In genomic region chr2:155443446-155443845, GRCm38 (mm10) we compare ENCODE assay signal across 20 mouse cellular contexts. TPM values are rescaled to one million over a fixed set of nuclear protein-coding genes. Genes with fewer than 3 reads are reported as not detected.
DNase-seq lines count a peak whose midpoint lies in the region; ATAC-seq and TF ChIP-seq lines count a peak whose summit lies in the region.
"Had no signal": no experiment of that assay in that cellular context is flagged by ENCODE, and none has a peak within 500 bp of the region (broad histone marks: within the 10 kb centered on the region; RNA-seq: fewer than 3 reads in every experiment).

No protein-coding gene starts in this region.

- no peak for ATAC-seq in embryonic facial prominence, embryonic 11.5 days (replicated peaks; ENCODE audit: insufficient number of reproducible peaks, low FRiP score, low TSS enrichment, low read depth)
- ATAC-seq in liver, postnatal 0 days: no peak
- ATAC-seq in liver, embryonic 11.5 days (replicated peaks; ENCODE audit: low FRiP score): no peak
- no peak for ATAC-seq in stomach, postnatal 0 days (ENCODE audit: low FRiP score, low TSS enrichment)
- ATAC-seq: forebrain, embryonic 16.5 days; lung, postnatal 0 days had no signal

- no peaks in the 10 kb centered on the region for H3K9me3 ChIP-seq in embryonic facial prominence, embryonic 11.5 days (replicated peaks; ENCODE audit: control insufficient read depth, low read length)
- no peaks in the 10 kb centered on the region for H3K9me3 ChIP-seq in embryonic facial prominence, embryonic 10.5 days
- no peaks in the 10 kb centered on the region for H3K9me3 ChIP-seq in liver, postnatal 0 days (ENCODE audit: low read length)
- no peaks in the 10 kb centered on the region for H3K9me3 ChIP-seq in liver, embryonic 11.5 days (ENCODE audit: control insufficient read depth, low read length)
- H3K9me3 ChIP-seq in stomach, postnatal 0 days (ENCODE audit: control insufficient read depth, low read length): no peaks in the 10 kb centered on the region
- H3K9me3 ChIP-seq: embryonic facial prominence, embryonic 12.5 days; liver, embryonic 15.5 days had no signal

- intact Hi-C loops in left cerebral cortex, postnatal 10 days (cut with DNase I): no loop called here

- no peaks in the 10 kb centered on the region for H3K27me3 ChIP-seq in embryonic facial prominence, embryonic 11.5 days (ENCODE audit: control insufficient read depth, insufficient read depth, low read length)
- H3K27me3 ChIP-seq in embryonic facial prominence, embryonic 10.5 days (replicated peaks; ENCODE audit: low read depth, poor library complexity, severe bottlenecking): no peaks in the 10 kb centered on the region
- no peaks in the 10 kb centered on the region for H3K27me3 ChIP-seq in liver, postnatal 0 days (ENCODE audit: insufficient read depth, low read length)
- H3K27me3 ChIP-seq in liver, embryonic 11.5 days (replicated peaks; ENCODE audit: control insufficient read depth, insufficient read depth, low read length): no peaks in the 10 kb centered on the region
- H3K27me3 ChIP-seq in stomach, postnatal 0 days (ENCODE audit: control insufficient read depth, insufficient read depth, low read length): no peaks in the 10 kb centered on the region
- H3K27me3 ChIP-seq: embryonic facial prominence, embryonic 12.5 days; liver, embryonic 15.5 days had no signal

- no peak overlapping the region for H3K9ac ChIP-seq in embryonic facial prominence, embryonic 11.5 days (replicated peaks; ENCODE audit: low read length)
- H3K9ac ChIP-seq in liver, postnatal 0 days (replicated peaks): no peak overlapping the region
- no peak overlapping the region for H3K9ac ChIP-seq in liver, embryonic 11.5 days (ENCODE audit: low read depth, low read length)
- no peak overlapping the region for H3K9ac ChIP-seq in stomach, postnatal 0 days (ENCODE audit: low read length)
- H3K9ac ChIP-seq: embryonic facial prominence, embryonic 12.5 days; liver, embryonic 15.5 days had no signal

- no peaks in the 10 kb centered on the region for H3K4me1 ChIP-seq in embryonic facial prominence, embryonic 11.5 days (ENCODE audit: control insufficient read depth, insufficient read depth, low read length)
- peaks cover 4% of the 10 kb centered on the region; the same call in 1 of the 2 replicates for H3K4me1 ChIP-seq in embryonic facial prominence, embryonic 10.5 days
- no peaks in the 10 kb centered on the region; the same call in 1 of the 2 replicates for H3K4me1 ChIP-seq in liver, postnatal 0 days (ENCODE audit: insufficient read depth)
- H3K4me1 ChIP-seq in liver, embryonic 11.5 days (replicated peaks; ENCODE audit: control insufficient read depth, insufficient read depth, low read length): no peaks in the 10 kb centered on the region
- H3K4me1 ChIP-seq in stomach, postnatal 0 days (replicated peaks; ENCODE audit: control insufficient read depth, insufficient read depth): no peaks in the 10 kb centered on the region
- H3K4me1 ChIP-seq: embryonic facial prominence, embryonic 12.5 days; liver, embryonic 15.5 days had no signal

- no peak overlapping the region for H3K4me3 ChIP-seq in embryonic facial prominence, embryonic 11.5 days (ENCODE audit: low read depth, low read length)
- no peak overlapping the region for H3K4me3 ChIP-seq in embryonic facial prominence, embryonic 10.5 days
- H3K4me3 ChIP-seq in liver, postnatal 0 days (ENCODE audit: low read depth, low read length): no peak overlapping the region
- no peak overlapping the region for H3K4me3 ChIP-seq in liver, embryonic 11.5 days (ENCODE audit: low read depth, low read length)
- H3K4me3 ChIP-seq in stomach, postnatal 0 days (ENCODE audit: low read depth, low read length): no peak overlapping the region
- H3K4me3 ChIP-seq: embryonic facial prominence, embryonic 12.5 days; left cerebral cortex, adult 2 months; liver, embryonic 15.5 days had no signal

- TF ChIP-seq EP300 in liver, postnatal 0 days (IDR thresholded peaks at IDR 0.05; ENCODE audit: low read depth): no peak
- no peak for TF ChIP-seq EP300 in stomach, postnatal 0 days (optimal IDR thresholded peaks at IDR 0.05)

- no peaks in the 10 kb centered on the region for H3K36me3 ChIP-seq in embryonic facial prominence, embryonic 11.5 days (replicated peaks; ENCODE audit: control insufficient read depth, insufficient read depth, low read depth, low read length)
- H3K36me3 ChIP-seq in embryonic facial prominence, embryonic 10.5 days (replicated peaks): peaks cover 5% of the 10 kb centered on the region; the same call in 1 of the 2 replicates
- H3K36me3 ChIP-seq in liver, postnatal 0 days (replicated peaks; ENCODE audit: insufficient read depth, low read length): no peaks in the 10 kb centered on the region
- no peaks in the 10 kb centered on the region for H3K36me3 ChIP-seq in liver, embryonic 11.5 days (ENCODE audit: control insufficient read depth, insufficient read depth, low read length)
- no peaks in the 10 kb centered on the region for H3K36me3 ChIP-seq in stomach, postnatal 0 days (ENCODE audit: control insufficient read depth, insufficient read depth, low read length)
- H3K36me3 ChIP-seq: liver, embryonic 15.5 days had no signal

- TF ChIP-seq CTCF in liver, postnatal 0 days (IDR thresholded peaks at IDR 0.05; ENCODE audit: low read depth): no peak
- no peak for TF ChIP-seq CTCF in stomach, postnatal 0 days (IDR thresholded peaks at IDR 0.05; ENCODE audit: low read depth)

- no peak overlapping the region for H3K4me2 ChIP-seq in embryonic facial prominence, embryonic 11.5 days (ENCODE audit: low read depth, low read length)
- no peak overlapping the region for H3K4me2 ChIP-seq in liver, postnatal 0 days (ENCODE audit: low read depth, low read length)
- no peak overlapping the region for H3K4me2 ChIP-seq in liver, embryonic 11.5 days
- no peak overlapping the region for H3K4me2 ChIP-seq in stomach, postnatal 0 days (replicated peaks; ENCODE audit: low read depth)
- H3K4me2 ChIP-seq: embryonic facial prominence, embryonic 12.5 days; liver, embryonic 15.5 days had no signal

- H3K27ac ChIP-seq in embryonic facial prominence, embryonic 11.5 days (replicated peaks; ENCODE audit: low read depth, low read length): no peak overlapping the region
- no peak overlapping the region for H3K27ac ChIP-seq in embryonic facial prominence, embryonic 10.5 days (replicated peaks)
- H3K27ac ChIP-seq in liver, postnatal 0 days (ENCODE audit: low read depth): peak overlapping the region; percentile 0; the same call in 1 of the 2 replicates
- H3K27ac ChIP-seq in liver, embryonic 11.5 days (ENCODE audit: low read depth, low read length): no peak overlapping the region
- 0 out of 2 replicates have a peak overlapping the region, but pooled peaks have one; percentile 24 for H3K27ac ChIP-seq in stomach, postnatal 0 days (replicated peaks)
- H3K27ac ChIP-seq: embryonic facial prominence, embryonic 12.5 days; left cerebral cortex, adult 2 months; liver, embryonic 15.5 days had no signal

- DNase-seq in embryonic facial prominence, embryonic 11.5 days (ENCODE audit: low spot score): peak; percentile 8
- no peak for DNase-seq in embryonic facial prominence, embryonic 10.5 days (ENCODE audit: low spot score)
- DNase-seq in liver, postnatal 0 days: no peak
- DNase-seq in liver, embryonic 11.5 days (ENCODE audit: low spot score): no peak
- peak; percentile 61 for DNase-seq in R1 (ENCODE audit: low read depth, low spot score)
- DNase-seq in stomach, postnatal 0 days (ENCODE audit: low spot score): no peak
- no peak for DNase-seq in left cerebral cortex, postnatal 10 days (ENCODE audit: extremely low spot score in 1 of 2, low spot score in 2 of 2)
- DNase-seq: cerebellum, adult 11-12 months; cerebellum, postnatal 14 days; kidney, adult 18-20 months; kidney, postnatal 4 days; layer of hippocampus, adult 9-11 months; midbrain, embryonic 14.5 days; right cerebral cortex, postnatal 14 days; thymus, adult 18-20 months had no signal

- WGBS in embryonic facial prominence, embryonic 11.5 days: 52% methylated on average over 2 of the region's 2 CpGs
- WGBS in embryonic facial prominence, embryonic 10.5 days: 61% methylated on average over 2 of the region's 2 CpGs
- 64% methylated on average over 2 of the region's 2 CpGs for WGBS in liver, postnatal 0 days (ENCODE audit: insufficient replicate concordance)
- 83% methylated on average over 2 of the region's 2 CpGs for WGBS in liver, embryonic 11.5 days
- 29% methylated on average over 2 of the region's 2 CpGs for WGBS in stomach, postnatal 0 days

RNA-seq across cellular contexts. Expression of gene Ncoa6, which starts 30.2 kb away (rescaled TPM):
- 27.7 and 28.6 TPM in 2 replicates for polyA plus RNA-seq in embryonic facial prominence, embryonic 11.5 days (2014; fragmentation: Nextera tagmentation; extraction: Ambion mirVana)
- 20.1 and 25.7 TPM in 2 replicates for polyA plus RNA-seq in embryonic facial prominence, embryonic 10.5 days (2016; fragmentation: Nextera tagmentation; extraction: Ambion mirVana)
- 6.3 and 6.4 TPM in 2 replicates for polyA plus RNA-seq in liver, postnatal 0 days (2015; fragmentation: Nextera tagmentation; extraction: Ambion mirVana)
- polyA plus RNA-seq in liver, embryonic 11.5 days (2014; fragmentation: Nextera tagmentation; extraction: Ambion mirVana): 19.9 and 20.7 TPM in 2 replicates
- 10.6 and 11.3 TPM in 2 replicates for polyA plus RNA-seq in stomach, postnatal 0 days (2015; fragmentation: Nextera tagmentation; extraction: Ambion mirVana)
- 10 to 100 TPM; 65.3 to 66.4 TPM for total RNA-seq in left cerebral cortex, postnatal 10 days (2021)

Comparison
In these comparisons a context has a peak if more than half of its experiments do, and no peak if none do; other contexts are left out.
1. DNase-seq: peak in embryonic facial prominence, embryonic 11.5 days (single experiment) and R1 (single experiment); none in embryonic facial prominence, embryonic 10.5 days (single experiment), liver, postnatal 0 days (single experiment), liver, embryonic 11.5 days (single experiment), stomach, postnatal 0 days (single experiment) and left cerebral cortex, postnatal 10 days (0 of 2).
2. H3K27ac ChIP-seq: peak in liver, postnatal 0 days (single experiment) and stomach, postnatal 0 days (single experiment); none in embryonic facial prominence, embryonic 11.5 days (single experiment), embryonic facial prominence, embryonic 10.5 days (single experiment) and liver, embryonic 11.5 days (single experiment).